Comparison of ENCODE assay signal across 8 mouse cellular contexts in genomic region chr17:33394182-33395034, GRCm38 (mm10). TPM values are rescaled to one million over a fixed set of nuclear protein-coding genes. Genes with fewer than 3 reads are reported as not detected.
DNase-seq lines count a peak whose midpoint lies in the region; ATAC-seq and TF ChIP-seq lines count a peak whose summit lies in the region.

Gene Zfp101, minus strand, starts transcription at chr17:33394641.

- peak within 1 kb of the TSS; percentile 82 for H3K9ac ChIP-seq in heart, embryonic 12.5 days
- H3K9ac ChIP-seq in kidney, postnatal 0 days (ENCODE audit: low read depth, low read length), result peak within 1 kb of the TSS; percentile 76
- H3K9ac ChIP-seq in liver, embryonic 11.5 days (ENCODE audit: low read depth, low read length), result peak within 1 kb of the TSS; percentile 88
- peak within 1 kb of the TSS; percentile 64 for H3K9ac ChIP-seq in stomach, embryonic 14.5 days (replicated peaks; ENCODE audit: low read depth, low read length)

- under 1% methylated on average over 44 of the region's 44 CpGs for WGBS in heart, embryonic 12.5 days
- under 1% methylated on average over 44 of the region's 44 CpGs for WGBS in kidney, postnatal 0 days
- under 1% methylated on average over 44 of the region's 44 CpGs for WGBS in liver, embryonic 11.5 days
- under 1% methylated on average over 44 of the region's 44 CpGs for WGBS in stomach, embryonic 14.5 days

- peaks cover 7% of the 10 kb centered on the region for H3K4me1 ChIP-seq in heart, embryonic 12.5 days (replicated peaks)
- no peaks in the 10 kb centered on the region for H3K4me1 ChIP-seq in kidney, postnatal 0 days (replicated peaks; ENCODE audit: insufficient read depth, low read length)
- H3K4me1 ChIP-seq in liver, embryonic 11.5 days (replicated peaks; ENCODE audit: control insufficient read depth, insufficient read depth, low read length), result peaks cover 10% of the 10 kb centered on the region
- peaks cover 9% of the 10 kb centered on the region; the same call in 1 of the 2 replicates for H3K4me1 ChIP-seq in stomach, embryonic 14.5 days (ENCODE audit: control insufficient read depth, insufficient read depth, low read length)

- H3K4me3 ChIP-seq in heart, embryonic 12.5 days, result peak within 1 kb of the TSS; percentile 74
- H3K4me3 ChIP-seq in kidney, postnatal 0 days (replicated peaks; ENCODE audit: low read depth, low read length), result peak within 1 kb of the TSS; percentile 92
- peak within 1 kb of the TSS; percentile 83 for H3K4me3 ChIP-seq in liver, embryonic 11.5 days (ENCODE audit: low read depth, low read length)
- H3K4me3 ChIP-seq in stomach, embryonic 14.5 days (ENCODE audit: low read depth, low read length), result peak within 1 kb of the TSS; percentile 93

- no peaks in the 10 kb centered on the region for H3K36me3 ChIP-seq in heart, embryonic 12.5 days
- H3K36me3 ChIP-seq in kidney, postnatal 0 days (ENCODE audit: insufficient read depth, low read length), result no peaks in the 10 kb centered on the region
- no peaks in the 10 kb centered on the region; the same call in 1 of the 2 replicates for H3K36me3 ChIP-seq in liver, embryonic 11.5 days (ENCODE audit: control insufficient read depth, insufficient read depth, low read length)
- H3K36me3 ChIP-seq in stomach, embryonic 14.5 days (ENCODE audit: control insufficient read depth, insufficient read depth, low read length), result no peaks in the 10 kb centered on the region

- TF ChIP-seq CTCF in kidney, postnatal 0 days (IDR thresholded peaks at IDR 0.05; ENCODE audit: low read depth), result no peak

- H3K9me3 ChIP-seq in heart, embryonic 12.5 days (replicated peaks), result no peaks in the 10 kb centered on the region
- no peaks in the 10 kb centered on the region for H3K9me3 ChIP-seq in kidney, postnatal 0 days (replicated peaks; ENCODE audit: low read length)
- H3K9me3 ChIP-seq in liver, embryonic 11.5 days (ENCODE audit: control insufficient read depth, low read length), result no peaks in the 10 kb centered on the region
- H3K9me3 ChIP-seq in stomach, embryonic 14.5 days (ENCODE audit: control insufficient read depth, low read depth, low read length), result no peaks in the 10 kb centered on the region

- H3K4me2 ChIP-seq in heart, embryonic 12.5 days, result peak within 1 kb of the TSS; percentile 76
- peak within 1 kb of the TSS; percentile 73 for H3K4me2 ChIP-seq in kidney, postnatal 0 days (ENCODE audit: low read length)
- peak within 1 kb of the TSS; percentile 83 for H3K4me2 ChIP-seq in liver, embryonic 11.5 days
- H3K4me2 ChIP-seq in stomach, embryonic 14.5 days (replicated peaks; ENCODE audit: low read depth, low read length), result peak within 1 kb of the TSS; percentile 64

- DNase-seq in CD4-positive helper T cell, adult 2 months (ENCODE audit: low read depth, low spot score), result peak; percentile 95
- peak; percentile 95 for DNase-seq in brain, embryonic 18.5 days (ENCODE audit: low read depth, low spot score)
- peak; percentile 97 for DNase-seq in kidney, postnatal 0 days (ENCODE audit: low spot score)
- peak; percentile 85 for DNase-seq in liver, embryonic 11.5 days (ENCODE audit: low spot score)
- peak; percentile 94 for DNase-seq in naive thymus-derived CD4-positive, alpha-beta T cell, adult 2 months (ENCODE audit: low read depth)

- peak within 1 kb of the TSS; percentile 60 for H3K27ac ChIP-seq in heart, embryonic 12.5 days (ENCODE audit: poor library complexity, severe bottlenecking)
- peak within 1 kb of the TSS; percentile 73 for H3K27ac ChIP-seq in kidney, postnatal 0 days
- peak within 1 kb of the TSS; percentile 70; the same call in 1 of the 2 replicates for H3K27ac ChIP-seq in liver, embryonic 11.5 days (ENCODE audit: low read depth, low read length)
- H3K27ac ChIP-seq in stomach, embryonic 14.5 days (ENCODE audit: low read length), result no peak within 1 kb of the TSS; the same call in 1 of the 2 replicates

- H3K27me3 ChIP-seq in heart, embryonic 12.5 days (replicated peaks), result no peaks in the 10 kb centered on the region
- H3K27me3 ChIP-seq in kidney, postnatal 0 days (ENCODE audit: insufficient read depth, low read length), result no peaks in the 10 kb centered on the region
- no peaks in the 10 kb centered on the region for H3K27me3 ChIP-seq in liver, embryonic 11.5 days (replicated peaks; ENCODE audit: control insufficient read depth, insufficient read depth, low read length)
- no peaks in the 10 kb centered on the region for H3K27me3 ChIP-seq in stomach, embryonic 14.5 days (ENCODE audit: control insufficient read depth, insufficient read depth, low read length)

- peak; percentile 98 for ATAC-seq in erythroid progenitor cell, adult 5-6 weeks (replicated peaks; ENCODE audit: low FRiP score, poor library complexity, severe bottlenecking)
- peak; percentile 96 for ATAC-seq in heart, embryonic 12.5 days (ENCODE audit: insufficient number of reproducible peaks, low FRiP score)
- ATAC-seq in kidney, postnatal 0 days (replicated peaks; ENCODE audit: low FRiP score, low read depth), result peak; percentile 97
- peak; percentile 97 for ATAC-seq in liver, embryonic 11.5 days (replicated peaks; ENCODE audit: low FRiP score)
- peak; percentile 98 for ATAC-seq in stomach, embryonic 14.5 days (ENCODE audit: insufficient number of reproducible peaks, insufficient read depth, low FRiP score, low read depth)

RNA-seq across cellular contexts. Expression of gene Zfp101, which starts in this region (rescaled TPM):
- total RNA-seq in erythroid progenitor cell, adult 5-6 weeks (2015; ENCODE audit: low replicate concordance), result 30.6 and 50.3 TPM in 2 replicates
- 26.9 and 141 TPM in 2 replicates for total RNA-seq in erythroid progenitor cell, adult 5-6 weeks (2017; ENCODE audit: low replicate concordance)
- polyA plus RNA-seq in heart, embryonic 12.5 days (2016; fragmentation: Nextera tagmentation; extraction: Ambion mirVana), result 8.0 and 8.1 TPM in 2 replicates
- 11.4 and 12.6 TPM in 2 replicates for polyA plus RNA-seq in kidney, postnatal 0 days (2015; fragmentation: Nextera tagmentation; extraction: Ambion mirVana)
- polyA plus RNA-seq in liver, embryonic 11.5 days (2014; fragmentation: Nextera tagmentation; extraction: Ambion mirVana), result 14.2 and 15.9 TPM in 2 replicates
- 19.0 and 19.9 TPM in 2 replicates for polyA plus RNA-seq in stomach, embryonic 14.5 days (2014; fragmentation: Nextera tagmentation; extraction: Ambion mirVana)
